Mouse (Mus musculus) splenic B cell, adult 2 months (primary cell): ENCODE measurements at regions not wholly inside any gene's neighbourhood (a gene's known extent, or its start where the extent isn't known, plus 50 kb on each side); places are given as distances from the start of the nearest gene placed in this dataset.

ENCODE experiments used
- DNase-seq: peaks from one replicate; pipeline ENCODE4 v3.0.0-alpha.2; 2011; ENCODE audit warnings: low read depth, low spot score
- H3K27me3 ChIP-seq: 2 replicates; pipeline ENCODE4 v1.6.1; 2012; ENCODE audit warnings: mild to moderate bottlenecking, low read length, moderate library complexity, mixed read lengths; ENCODE audit not compliant: control insufficient read depth, poor library complexity, insufficient read depth, severe bottlenecking
- H3K36me3 ChIP-seq: 2 replicates; pipeline ENCODE4 v1.6.1; 2012; ENCODE audit warnings: mild to moderate bottlenecking, low read length, moderate library complexity, mixed read lengths; ENCODE audit not compliant: control insufficient read depth, poor library complexity, insufficient read depth, severe bottlenecking

- no peak for DNase-seq
- no peaks in the 10 kb centered on the region for H3K36me3 ChIP-seq
- H3K27me3 ChIP-seq = no peaks in the 10 kb centered on the region
These were observed 195.7 kb downstream of the Zfp36l1 start for GRCm38 (mm10) chr12:79916896-79917633.

DNA sequence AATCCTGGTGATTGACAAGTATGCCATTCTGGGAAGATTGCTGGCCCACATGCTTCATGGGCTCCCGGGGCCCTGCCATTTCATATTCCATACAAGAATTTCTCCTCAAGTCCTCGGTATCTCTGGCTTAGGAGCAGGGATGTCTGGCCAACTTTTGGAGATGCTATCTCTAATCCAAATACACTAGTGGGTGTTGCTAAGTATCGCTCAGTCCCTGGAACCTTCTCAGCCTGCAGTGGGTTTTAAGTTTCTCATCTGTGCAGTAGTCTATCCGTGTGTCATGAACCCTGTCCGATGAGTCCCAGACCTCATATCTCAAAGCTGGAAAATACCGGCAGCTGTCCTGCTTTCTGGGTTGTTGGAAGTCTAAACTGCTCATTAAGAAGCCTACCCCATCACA is 198.9 kb downstream of the Zfp36l1 start:
- no peaks in the 10 kb centered on the region for H3K27me3 ChIP-seq
- H3K36me3 ChIP-seq = no peaks in the 10 kb centered on the region
- no peak for DNase-seq

- DNase-seq = peak; percentile 13
- Histone ChIP-seq H3K36me3 (no peaks in the 10 kb centered on the region), H3K27me3 (no peaks in the 10 kb centered on the region; the same call in 1 of the 2 replicates)
These were observed 200.3 kb downstream of the Zfp36l1 start for GRCm38 (mm10) chr12:79912281-79913063.

GRCm38 (mm10) chr12:79910884-79911759 is 201.7 kb downstream of the Zfp36l1 start:
- no peak for DNase-seq

DNA sequence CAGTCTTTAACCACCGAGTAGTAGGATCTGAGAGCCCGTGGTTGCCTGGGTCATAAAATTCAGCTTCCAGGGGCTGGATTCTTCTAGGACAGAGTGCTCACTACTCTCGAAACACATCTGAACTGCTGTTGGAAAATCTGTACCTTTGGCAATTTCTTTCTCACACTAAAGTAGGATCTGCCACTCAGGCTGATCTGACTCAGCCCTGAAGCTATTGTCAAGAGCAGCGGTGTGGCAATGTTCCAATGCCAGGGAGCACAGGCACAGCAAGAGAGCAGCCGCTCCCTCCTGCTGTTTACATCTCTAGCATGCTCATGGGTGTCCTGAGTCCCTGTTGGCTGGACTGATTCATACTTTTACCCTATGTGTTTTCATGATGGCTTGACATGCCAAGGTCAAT is 205.2 kb downstream of the Zfp36l1 start:
- H3K27me3 ChIP-seq = no peaks in the 10 kb centered on the region; the same call in 1 of the 2 replicates
- H3K36me3 ChIP-seq = no peaks in the 10 kb centered on the region
- DNase-seq = no peak

More at GRCm38 (mm10) chr12:79910884-79911759, 201.7 kb downstream of the Zfp36l1 start:
- Histone ChIP-seq H3K36me3 (no peaks in the 10 kb centered on the region), H3K27me3 (no peaks in the 10 kb centered on the region; the same call in 1 of the 2 replicates)

DNA sequence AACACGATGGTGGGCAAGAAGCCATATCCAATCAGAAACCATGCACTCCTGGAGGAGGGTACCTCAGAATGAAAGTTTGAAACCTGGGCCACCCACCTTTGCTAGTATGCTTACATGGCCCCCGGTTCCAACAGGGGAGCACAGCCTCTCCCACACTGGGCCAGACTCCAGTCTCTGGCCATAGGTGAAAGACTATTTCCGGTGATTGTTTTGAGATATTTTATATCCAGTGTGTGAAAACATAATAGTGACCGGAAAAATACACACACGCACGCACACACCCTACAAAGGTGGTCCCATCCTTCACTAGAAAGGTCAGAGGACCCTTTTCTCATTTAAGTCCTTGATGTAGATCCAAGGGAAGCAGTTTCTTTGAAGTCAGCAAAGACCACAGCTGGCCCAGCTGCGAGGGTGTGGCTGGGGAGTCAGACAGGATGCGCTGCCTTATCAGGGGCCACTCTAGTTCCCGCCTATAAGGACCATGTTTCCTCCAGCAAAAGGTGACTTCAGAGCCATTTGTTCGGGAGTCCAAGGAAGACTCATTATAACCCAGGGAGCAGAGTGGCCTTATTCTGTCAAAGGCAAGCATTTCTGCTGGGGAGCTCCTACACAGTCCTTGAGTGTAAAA is 206.0 kb downstream of the Zfp36l1 start:
- H3K36me3 ChIP-seq = no peaks in the 10 kb centered on the region
- H3K27me3 ChIP-seq = no peaks in the 10 kb centered on the region; the same call in 1 of the 2 replicates
- no peak for DNase-seq

- H3K27me3 ChIP-seq = no peaks in the 10 kb centered on the region; the same call in 1 of the 2 replicates
- no peaks in the 10 kb centered on the region for H3K36me3 ChIP-seq
- no peak for DNase-seq
These were observed 206.7 kb downstream of the Zfp36l1 start for GRCm38 (mm10) chr12:79905828-79906737.

GRCm38 (mm10) chr12:79904913-79905549 is 207.8 kb downstream of the Zfp36l1 start:
- no peaks in the 10 kb centered on the region; the same call in 1 of the 2 replicates for H3K27me3 ChIP-seq
- H3K36me3 ChIP-seq = no peaks in the 10 kb centered on the region
- no peak for DNase-seq

GRCm38 (mm10) chr12:79902761-79903160 is 210.1 kb downstream of the Zfp36l1 start:
- DNase-seq = peak; percentile 33
- H3K27me3 ChIP-seq = no peaks in the 10 kb centered on the region
- no peaks in the 10 kb centered on the region for H3K36me3 ChIP-seq

- Histone ChIP-seq H3K36me3 (no peaks in the 10 kb centered on the region), H3K27me3 (no peaks in the 10 kb centered on the region)
- no peak for DNase-seq
These were observed 210.7 kb downstream of the Zfp36l1 start for GRCm38 (mm10) chr12:79902163-79902562.

GRCm38 (mm10) chr12:79898198-79898930 is 214.4 kb downstream of the Zfp36l1 start:
- Histone ChIP-seq H3K27me3 (no peaks in the 10 kb centered on the region), H3K36me3 (no peaks in the 10 kb centered on the region)
- no peak for DNase-seq

DNA sequence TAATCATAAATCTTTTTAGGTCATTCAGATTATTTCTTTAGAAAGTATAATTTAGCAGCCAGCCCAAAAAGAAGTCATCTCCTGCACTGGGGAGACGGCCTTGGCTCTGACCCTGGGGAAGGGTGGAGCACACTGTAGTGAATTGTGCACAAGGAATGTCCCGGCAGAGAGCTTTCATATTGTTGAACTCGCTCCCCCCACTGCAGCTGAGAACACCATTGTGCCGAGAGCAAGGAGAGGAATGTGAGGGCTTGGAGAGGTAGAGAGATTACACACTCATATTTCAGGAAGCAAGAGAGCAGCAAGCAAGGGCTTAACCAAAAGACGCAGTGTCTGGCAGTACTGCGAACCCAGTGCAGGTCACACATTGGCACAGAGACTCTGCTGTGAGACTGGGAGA is 216.8 kb downstream of the Zfp36l1 start:
- Histone ChIP-seq H3K27me3 (no peaks in the 10 kb centered on the region), H3K36me3 (no peaks in the 10 kb centered on the region)
- DNase-seq = no peak
